Mouse (Mus musculus) heart, postnatal 25 days (tissue): ENCODE data around the gene Slc16a1. TPM values are rescaled to one million over a fixed set of nuclear protein-coding genes. Genes with fewer than 3 reads are reported as not detected.

Source experiments
- total RNA-seq, 2 experiments: library from RNA; stranded (reverse); gene quantifications; 2 replicates each; pipeline ENCODE4 v1.2.3; 2021

Slc16a1 gene
- total RNA-seq, 2 experiments from 2014 or later = 166 to 175 TPM

Other genes starting within 250 kb of the Slc16a1 start
- 10 to 100 TPM in 1 of 2 experiments, 1 to 10 TPM in 1; 9.8 to 10.7 TPM for gene Lrig2, start 126.8 kb upstream of the Slc16a1 start, total RNA-seq
- 10 to 100 TPM; 22.4 to 26.6 TPM for gene Ppm1j, start 142.4 kb downstream of the Slc16a1 start, total RNA-seq
- 1 to 10 TPM; 2.5 to 3.0 TPM for gene Fam19a3, start 143.2 kb downstream of the Slc16a1 start, total RNA-seq
- gene Rhoc, start 149.7 kb downstream of the Slc16a1 start, total RNA-seq = 100 to 1,000 TPM in 1 of 2 experiments, 10 to 100 TPM in 1; 96.9 to 108 TPM
- gene Mov10, start 179.9 kb downstream of the Slc16a1 start, total RNA-seq = 1 to 10 TPM; 6.2 to 6.3 TPM
- gene St7l, start 225.3 kb downstream of the Slc16a1 start, total RNA-seq = 10 to 100 TPM; 19.8 to 22.6 TPM
- 10 to 100 TPM; 35.4 to 47.2 TPM for gene Capza1, start 225.8 kb downstream of the Slc16a1 start, total RNA-seq